Mouse (Mus musculus): ENCODE measurements around the gene Ube2n. TPM values are rescaled to one million over a fixed set of nuclear protein-coding genes. Genes with fewer than 3 reads are reported as not detected.
"Not testable (repeated sequence)": the region's sequence is repeated elsewhere in the genome, so short reads cannot be mapped to it uniquely, and the experiment has no call there.

Gene Ube2n
- total RNA-seq, 2 experiments from 2014 or later = 133 to 425 TPM

GRCm38 (mm10) chr10:95525037-95525675 is 10.2 kb downstream of the Ube2n start:
- no peak for ATAC-seq (replicated peaks; ENCODE audit: poor library complexity)

GRCm38 (mm10) chr10:95525871-95526270 is 10.9 kb downstream of the Ube2n start:
- no peak for ATAC-seq (replicated peaks; ENCODE audit: poor library complexity)

GRCm38 (mm10) chr10:95526495-95527122 is 11.7 kb downstream of the Ube2n start:
- ATAC-seq (replicated peaks; ENCODE audit: poor library complexity) = peak; percentile 63; the same call in 1 of the 2 replicates

GRCm38 (mm10) chr10:95530551-95531121 is 15.7 kb downstream of the Ube2n start:
- no peak; the same call in 1 of the 2 replicates for ATAC-seq (replicated peaks; ENCODE audit: poor library complexity)

- 0 out of 2 replicates have a peak, but pooled peaks have one; percentile 11 for ATAC-seq (replicated peaks; ENCODE audit: poor library complexity)
These were observed 18.0 kb downstream of the Ube2n start for GRCm38 (mm10) chr10:95532916-95533315.

GRCm38 (mm10) chr10:95533382-95533781 is 18.4 kb downstream of the Ube2n start:
- ATAC-seq (replicated peaks; ENCODE audit: poor library complexity) = no peak

- ATAC-seq (replicated peaks; ENCODE audit: poor library complexity) = peak; percentile 44; the same call in 1 of the 2 replicates
These were observed 20.7 kb downstream of the Ube2n start for GRCm38 (mm10) chr10:95535399-95536221.

- peak; percentile 51; the same call in 1 of the 2 replicates for ATAC-seq (replicated peaks; ENCODE audit: poor library complexity)
These were observed 21.2 kb downstream of the Ube2n start for GRCm38 (mm10) chr10:95536222-95536541.

GRCm38 (mm10) chr10:95539260-95539659 is 24.3 kb downstream of the Ube2n start:
- ATAC-seq (replicated peaks; ENCODE audit: poor library complexity) = no peak

- ATAC-seq (replicated peaks; ENCODE audit: poor library complexity) = no peak
These were observed 24.9 kb downstream of the Ube2n start for GRCm38 (mm10) chr10:95539841-95540240.

GRCm38 (mm10) chr10:95542916-95543315 is 28.0 kb downstream of the Ube2n start:
- no peak for ATAC-seq (replicated peaks; ENCODE audit: poor library complexity)

- ATAC-seq (replicated peaks; ENCODE audit: poor library complexity) = no peak
These were observed 28.4 kb downstream of the Ube2n start for GRCm38 (mm10) chr10:95543377-95543776.

- ATAC-seq (replicated peaks; ENCODE audit: poor library complexity) = no peak
These were observed 29.1 kb downstream of the Ube2n start for GRCm38 (mm10) chr10:95544004-95544403.

GRCm38 (mm10) chr10:95544651-95545050 is 29.7 kb downstream of the Ube2n start:
- no peak for ATAC-seq (replicated peaks; ENCODE audit: poor library complexity)

- no peak for ATAC-seq (replicated peaks; ENCODE audit: poor library complexity)
These were observed 30.1 kb downstream of the Ube2n start for GRCm38 (mm10) chr10:95545051-95545450.

GRCm38 (mm10) chr10:95546178-95546577 is 31.2 kb downstream of the Ube2n start:
- no peak for ATAC-seq (replicated peaks; ENCODE audit: poor library complexity)

- no peak for ATAC-seq (replicated peaks; ENCODE audit: poor library complexity)
These were observed 33.3 kb downstream of the Ube2n start for GRCm38 (mm10) chr10:95548154-95548826.

GRCm38 (mm10) chr10:95549080-95549479 is 34.1 kb downstream of the Ube2n start:
- not testable (repeated sequence) for ATAC-seq (replicated peaks; ENCODE audit: poor library complexity)

- ATAC-seq (replicated peaks; ENCODE audit: poor library complexity) = peak; percentile 51
These were observed 35.6 kb downstream of the Ube2n start for GRCm38 (mm10) chr10:95550506-95550905.

GRCm38 (mm10) chr10:95551752-95552151 is 36.8 kb downstream of the Ube2n start:
- peak; percentile 59 for ATAC-seq (replicated peaks; ENCODE audit: poor library complexity)

- ATAC-seq (replicated peaks; ENCODE audit: poor library complexity) = no peak
These were observed 37.4 kb downstream of the Ube2n start for GRCm38 (mm10) chr10:95552326-95552725.

All from megakaryocyte progenitor cell, adult 5-6 weeks (primary cell).